Mouse (Mus musculus) cerebral cortex, adult 2 months (tissue): Measurements from ENCODE around the gene Gm45716.

Experiments
- WGBS: fragments of 180-500 bp; shearing (Covaris S2); methylation state at CpG from one replicate; pipeline ENCODE4 v1.1.7; 2018; 5-methylcytosine and 5-hydroxymethylcytosine counted together

Gm45716 gene

GRCm38 (mm10) chr11:90284079-90284478 is 96.6 kb downstream of the Gm45716 start:
- 51% methylated on average over 2 of the region's 2 CpGs for WGBS

GRCm38 (mm10) chr11:90284623-90285022 is 97.1 kb downstream of the Gm45716 start:
- 63% methylated on average over 4 of the region's 4 CpGs for WGBS

- WGBS, result 92% methylated on average over 6 of the region's 6 CpGs
Measured at GRCm38 (mm10) chr11:90286550-90287154, 99.2 kb downstream of the Gm45716 start.

GRCm38 (mm10) chr11:90291156-90291555 is 103.7 kb downstream of the Gm45716 start:
- 70% methylated on average over 4 of the region's 4 CpGs for WGBS

- 86% methylated on average over 2 of the region's 2 CpGs for WGBS
Measured at GRCm38 (mm10) chr11:90294622-90295021, 107.1 kb downstream of the Gm45716 start.
